Mouse (Mus musculus) spleen, adult 12 weeks (tissue): ENCODE measurements around the gene Tyw3.

Experiments
- DNase-seq: peaks from one replicate; pipeline ENCODE4 v3.0.0; 2022; ENCODE audit warnings: low spot score

The Tyw3 gene

GRCm38 (mm10) chr3:154565437-154565836, 31.5 kb downstream of the Tyw3 start:
- DNase-seq, result no peak

GRCm38 (mm10) chr3:154562192-154562591, 34.7 kb downstream of the Tyw3 start:
- DNase-seq, result no peak

- no peak for DNase-seq
Observed at GRCm38 (mm10) chr3:154551035-154551411, 45.9 kb downstream of the Tyw3 start.

GRCm38 (mm10) chr3:154550326-154551034, 46.4 kb downstream of the Tyw3 start:
- DNase-seq, result no peak

DNA sequence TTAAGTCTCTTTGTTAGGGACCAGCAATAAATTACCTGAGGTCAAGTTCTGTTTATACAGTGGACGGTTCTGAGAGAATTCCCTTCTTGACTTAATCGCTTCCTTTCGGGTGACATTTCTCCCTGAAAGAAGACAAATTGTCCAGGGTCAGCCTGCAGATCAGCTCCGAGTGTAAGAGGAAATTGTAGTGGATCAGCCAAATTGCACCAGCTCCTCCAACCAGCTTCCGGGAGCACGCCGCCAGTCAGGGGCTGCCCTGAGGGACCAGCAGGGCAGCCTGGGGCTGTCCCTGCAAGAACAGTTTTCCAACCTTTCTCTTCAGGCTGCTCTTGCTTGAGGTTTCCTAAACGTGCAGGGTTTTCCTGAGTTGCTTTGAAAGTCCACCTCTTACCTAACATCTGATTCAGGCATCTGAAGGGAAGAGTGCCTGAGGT, 48.0 kb downstream of the Tyw3 start:
- no peak for DNase-seq

- no peak for DNase-seq
Observed at GRCm38 (mm10) chr3:154547549-154548426, 49.1 kb downstream of the Tyw3 start.

GRCm38 (mm10) chr3:154546234-154546633, 50.7 kb downstream of the Tyw3 start:
- DNase-seq, result no peak

GRCm38 (mm10) chr3:154540086-154540911, 56.6 kb downstream of the Tyw3 start:
- no peak for DNase-seq

DNA sequence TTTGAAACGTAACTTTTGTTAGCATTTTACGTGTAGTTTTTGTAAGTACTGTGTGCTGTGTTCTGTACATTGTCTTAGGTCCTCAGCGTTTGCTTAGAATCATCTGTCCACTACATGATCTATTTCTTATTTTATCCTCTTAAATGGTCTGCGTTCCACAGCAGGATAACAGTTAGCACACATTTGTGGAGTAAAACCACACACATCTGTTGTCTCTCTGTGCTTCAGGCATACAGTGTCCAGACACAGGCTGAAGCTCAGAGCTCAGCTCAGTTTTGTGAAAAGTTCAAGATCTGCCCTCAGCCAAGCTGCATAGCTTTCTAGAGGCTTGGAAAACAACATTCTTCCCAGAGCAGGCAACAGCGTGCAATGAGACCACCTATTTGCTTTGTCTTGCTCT, 60.8 kb downstream of the Tyw3 start:
- no peak for DNase-seq

DNA sequence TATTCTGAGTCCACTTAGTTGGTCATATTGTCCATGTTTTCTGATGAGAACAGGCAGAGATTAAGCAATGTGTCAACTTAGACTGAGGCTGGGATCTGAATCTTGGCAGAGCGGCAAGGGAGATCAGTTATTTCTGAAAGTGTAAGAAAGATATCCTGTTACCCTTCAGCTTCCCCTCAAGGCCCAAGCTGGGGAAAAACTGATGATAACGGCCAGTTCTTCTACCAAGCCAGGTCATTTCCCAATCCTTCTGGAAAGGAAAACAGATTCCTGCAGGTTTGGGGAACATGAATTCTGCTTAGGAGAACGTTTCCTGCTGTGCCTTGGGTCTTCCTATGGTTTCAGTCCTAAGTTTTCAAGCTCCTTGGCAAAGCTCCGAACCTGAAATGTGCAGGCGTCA, 63.7 kb downstream of the Tyw3 start:
- no peak for DNase-seq

DNA sequence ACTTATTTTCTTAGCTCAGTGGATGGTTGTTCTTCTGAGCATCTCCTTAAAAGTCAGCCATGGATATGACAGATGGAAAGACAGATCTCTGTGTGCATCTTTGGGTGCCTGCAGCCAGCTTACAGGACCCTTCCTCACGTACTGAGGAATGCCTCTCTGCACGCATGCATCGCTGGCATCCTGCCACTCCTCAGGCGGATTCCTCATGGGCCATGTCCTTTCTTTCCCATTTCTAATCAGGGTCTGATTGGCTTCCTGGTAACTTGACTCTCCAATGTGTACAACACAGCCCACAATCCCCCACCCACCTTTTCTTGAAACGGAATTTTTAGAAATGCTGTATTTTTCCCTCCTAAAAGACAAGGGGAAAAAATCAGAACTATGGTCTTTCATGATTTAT, 67.9 kb downstream of the Tyw3 start:
- no peak for DNase-seq

DNA sequence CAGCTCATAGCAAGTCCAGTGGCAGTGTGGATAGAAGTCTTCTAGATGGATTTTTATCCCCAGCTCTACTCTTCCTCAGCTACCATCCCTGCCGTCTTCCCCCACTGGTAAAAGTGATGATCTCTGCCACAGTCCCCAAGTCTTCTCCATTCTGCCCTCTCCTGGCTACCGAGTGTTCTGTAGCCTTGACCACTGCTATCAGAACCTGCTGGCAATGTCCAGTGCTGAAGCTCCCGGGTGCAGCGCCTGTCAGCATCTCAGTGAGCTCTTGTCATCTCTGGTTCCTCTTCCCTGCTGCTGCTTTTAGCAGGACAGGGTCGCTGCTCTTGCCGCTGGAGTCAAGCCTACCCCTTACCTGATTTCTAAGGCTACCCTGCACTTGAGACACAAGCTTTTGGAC, 70.3 kb downstream of the Tyw3 start:
- DNase-seq, result no peak
